ENCODE assay signal across 8 mouse cellular contexts in the genomic region with DNA sequence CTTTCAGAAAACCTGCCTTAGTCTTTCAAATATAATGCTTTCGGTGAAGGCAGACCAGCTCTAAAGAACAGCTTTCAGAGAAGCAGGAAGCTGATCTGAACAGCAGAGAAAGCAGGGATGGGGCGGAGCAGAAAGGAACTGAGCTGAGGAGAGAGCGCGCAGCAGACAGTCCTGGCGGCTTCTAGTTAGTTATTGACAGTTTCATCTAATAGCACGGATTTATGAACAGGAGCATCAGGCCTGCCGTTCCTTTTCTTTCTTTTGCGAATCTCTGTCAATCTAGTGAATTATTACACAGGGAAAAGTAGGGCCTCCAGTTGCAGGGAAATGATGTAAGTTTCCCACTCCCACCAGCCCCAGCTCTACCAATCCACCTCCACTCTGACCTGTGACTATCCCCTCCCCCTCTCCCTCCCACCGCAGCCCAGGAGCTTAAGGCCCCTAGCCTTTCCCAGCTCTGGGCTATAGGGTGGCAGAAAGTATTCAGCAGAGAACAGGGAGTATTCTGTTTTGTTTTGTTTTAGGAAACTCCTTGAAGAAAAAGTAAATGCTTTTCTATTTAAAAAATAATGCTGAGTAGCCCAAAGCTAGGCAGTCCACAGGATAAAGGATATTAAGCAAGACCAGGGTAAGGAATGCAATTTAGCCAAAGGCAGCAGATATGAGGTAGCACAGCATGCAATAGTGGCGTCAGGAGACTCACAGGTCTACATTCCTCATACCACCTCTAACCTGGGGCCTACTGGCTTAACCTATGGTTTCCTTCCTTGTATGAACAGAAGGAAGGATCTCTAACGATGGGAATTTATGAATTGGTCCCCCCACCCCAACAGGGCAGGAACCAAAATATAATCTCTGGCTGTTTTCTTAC.
DNase-seq lines count a peak whose midpoint lies in the region; ATAC-seq and TF ChIP-seq lines count a peak whose summit lies in the region.

No protein-coding gene starts in this region.

- H3K27ac ChIP-seq in forebrain, embryonic 16.5 days (ENCODE audit: low read length): peak overlapping the region; percentile 46
- peak overlapping the region; percentile 83 for H3K27ac ChIP-seq in hindbrain, postnatal 0 days

- no peaks in the 10 kb centered on the region for H3K36me3 ChIP-seq in forebrain, embryonic 16.5 days (ENCODE audit: control insufficient read depth, insufficient read depth)
- no peaks in the 10 kb centered on the region for H3K36me3 ChIP-seq in hindbrain, postnatal 0 days (ENCODE audit: insufficient read depth, low read length)

- peak; percentile 93 for ATAC-seq in forebrain, embryonic 16.5 days
- ATAC-seq in hindbrain, postnatal 0 days: peak; percentile 94

- no peaks in the 10 kb centered on the region for H3K9me3 ChIP-seq in forebrain, embryonic 16.5 days (ENCODE audit: control insufficient read depth, low read length)
- no peaks in the 10 kb centered on the region for H3K9me3 ChIP-seq in hindbrain, postnatal 0 days (ENCODE audit: low read length)

- 8% methylated on average over 11 of the region's 11 CpGs for WGBS in forebrain, embryonic 16.5 days
- 13% methylated on average over 11 of the region's 11 CpGs for WGBS in hindbrain, postnatal 0 days

- no peak for TF ChIP-seq CTCF in hindbrain, postnatal 0 days (IDR thresholded peaks at IDR 0.05; ENCODE audit: low read depth)

- H3K4me3 ChIP-seq in forebrain, embryonic 16.5 days (replicated peaks; ENCODE audit: low read length): peak overlapping the region; percentile 35
- H3K4me3 ChIP-seq in hindbrain, postnatal 0 days (ENCODE audit: low read length): peak overlapping the region; percentile 46

- H3K27me3 ChIP-seq in forebrain, embryonic 16.5 days (replicated peaks; ENCODE audit: control insufficient read depth, insufficient read depth, low read length): no peaks in the 10 kb centered on the region
- no peaks in the 10 kb centered on the region for H3K27me3 ChIP-seq in hindbrain, postnatal 0 days (ENCODE audit: insufficient read depth, low read length)

- peaks cover 9% of the 10 kb centered on the region; the same call in 1 of the 2 replicates for H3K4me1 ChIP-seq in forebrain, embryonic 16.5 days (replicated peaks; ENCODE audit: control insufficient read depth, insufficient read depth, low read length)
- H3K4me1 ChIP-seq in hindbrain, postnatal 0 days (ENCODE audit: insufficient read depth, low read length): no peaks in the 10 kb centered on the region

- H3K9ac ChIP-seq in forebrain, embryonic 16.5 days (replicated peaks; ENCODE audit: low read depth, low read length): peak overlapping the region; percentile 36
- peak overlapping the region; percentile 58 for H3K9ac ChIP-seq in hindbrain, postnatal 0 days (replicated peaks; ENCODE audit: low read length)

- peak; percentile 42 to 86 for DNase-seq in adrenal gland, adult (ENCODE audit: inconsistent age in 2 of 2, low spot score in 1 of 2)
- DNase-seq in adrenal gland, postnatal 4 days (ENCODE audit: low spot score in 2 of 2): no peak
- peak; percentile 58 for DNase-seq in cerebellum, adult 11-12 months
- DNase-seq in hindbrain, postnatal 0 days (ENCODE audit: low spot score): peak; percentile 68
- peak; percentile 31 to 38 for DNase-seq in layer of hippocampus, postnatal 36 days
- peak; percentile 44 for DNase-seq in lung, postnatal 10 days
- peak; percentile 52 for DNase-seq in retina, postnatal 7 days (ENCODE audit: low read depth, low spot score)

- peak overlapping the region; percentile 52 for H3K4me2 ChIP-seq in forebrain, embryonic 16.5 days (ENCODE audit: low read length)
- H3K4me2 ChIP-seq in hindbrain, postnatal 0 days (ENCODE audit: low read depth, low read length): peak overlapping the region; percentile 61

Comparison
In these comparisons a context has a peak if more than half of its experiments do, and no peak if none do; other contexts are left out.
1. DNase-seq: peak in adrenal gland, adult (2 of 2), cerebellum, adult 11-12 months (single experiment), hindbrain, postnatal 0 days (single experiment), layer of hippocampus, postnatal 36 days (2 of 2), lung, postnatal 10 days (single experiment) and retina, postnatal 7 days (single experiment); none in adrenal gland, postnatal 4 days (0 of 2).